15 mouse cellular contexts compared by ENCODE assay signal in the genomic region with DNA sequence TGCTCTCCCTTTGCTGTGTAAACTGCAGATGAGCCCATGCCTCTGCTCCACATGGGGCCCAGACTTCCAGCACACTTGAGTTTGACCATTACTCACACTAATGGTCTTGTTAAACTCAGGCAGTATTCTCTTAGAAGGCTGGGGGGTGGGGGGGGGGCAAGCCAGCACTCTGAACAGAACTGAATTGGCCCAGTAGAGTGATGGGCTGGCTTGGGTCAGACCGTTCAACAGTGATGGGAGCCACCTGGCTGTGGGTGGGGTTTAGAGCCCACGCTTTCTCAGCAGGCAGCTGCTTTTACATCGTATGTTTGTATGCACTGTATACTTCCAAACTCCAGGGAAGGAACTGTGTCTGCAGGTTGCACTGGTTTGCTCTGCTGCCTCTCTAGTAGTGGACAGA. TPM values are rescaled to one million over a fixed set of nuclear protein-coding genes. Genes with fewer than 3 reads are reported as not detected.
A peak's percentile ranks its signal among the peaks of the same experiment; 100 is the strongest.
DNase-seq lines count a peak whose midpoint lies in the region; ATAC-seq and TF ChIP-seq lines count a peak whose summit lies in the region.
"Had no signal": no experiment of that assay in that cellular context is flagged by ENCODE, and none has a peak within 500 bp of the region (broad histone marks: within the 10 kb centered on the region; RNA-seq: fewer than 3 reads in every experiment).

No protein-coding gene starts in this region.

- WGBS in heart, embryonic 11.5 days (ENCODE audit: insufficient replicate concordance): 53% methylated on average over 3 of the region's 3 CpGs
- WGBS in heart, adult 2 months: 73% methylated on average over 3 of the region's 3 CpGs
- WGBS in kidney, postnatal 0 days: 27% methylated on average over 3 of the region's 3 CpGs
- 81% methylated on average over 3 of the region's 3 CpGs for WGBS in midbrain, embryonic 13.5 days
- 63% methylated on average over 3 of the region's 3 CpGs for WGBS in midbrain, embryonic 14.5 days
- WGBS in stomach, embryonic 16.5 days: 28% methylated on average over 3 of the region's 3 CpGs
- WGBS in embryonic facial prominence, embryonic 10.5 days: 75% methylated on average over 3 of the region's 3 CpGs

- no peak overlapping the region for H3K4me3 ChIP-seq in heart, embryonic 11.5 days (ENCODE audit: low read depth, low read length)
- H3K4me3 ChIP-seq in heart, adult 2 months: no peak overlapping the region
- H3K4me3 ChIP-seq in kidney, postnatal 0 days (replicated peaks; ENCODE audit: low read depth, low read length): no peak overlapping the region
- H3K4me3 ChIP-seq in midbrain, embryonic 13.5 days (replicated peaks): no peak overlapping the region
- no peak overlapping the region for H3K4me3 ChIP-seq in midbrain, embryonic 14.5 days (replicated peaks; ENCODE audit: low read depth, low read length)
- no peak overlapping the region for H3K4me3 ChIP-seq in stomach, embryonic 16.5 days (replicated peaks; ENCODE audit: low read length)
- no peak overlapping the region for H3K4me3 ChIP-seq in embryonic facial prominence, embryonic 10.5 days
- H3K4me3 ChIP-seq: embryonic facial prominence, embryonic 13.5 days; forebrain, embryonic 12.5 days had no signal

- H3K4me1 ChIP-seq in heart, embryonic 11.5 days (ENCODE audit: control insufficient read depth, insufficient read depth, low read length): peaks cover 23% of the 10 kb centered on the region
- H3K4me1 ChIP-seq in heart, adult 2 months (ENCODE audit: control insufficient read depth, insufficient read depth, low read length): no peaks in the 10 kb centered on the region
- no peaks in the 10 kb centered on the region for H3K4me1 ChIP-seq in kidney, postnatal 0 days (replicated peaks; ENCODE audit: insufficient read depth, low read length)
- 0 out of 2 replicates have a peak, but pooled peaks cover 6% of the 10 kb centered on the region for H3K4me1 ChIP-seq in midbrain, embryonic 13.5 days (replicated peaks)
- no peaks in the 10 kb centered on the region for H3K4me1 ChIP-seq in midbrain, embryonic 14.5 days (ENCODE audit: control insufficient read depth, insufficient read depth, low read length)
- peaks cover 13% of the 10 kb centered on the region for H3K4me1 ChIP-seq in stomach, embryonic 16.5 days (ENCODE audit: control insufficient read depth, insufficient read depth, low read length)
- no peaks in the 10 kb centered on the region; the same call in 1 of the 2 replicates for H3K4me1 ChIP-seq in embryonic facial prominence, embryonic 10.5 days
- H3K4me1 ChIP-seq: embryonic facial prominence, embryonic 13.5 days; forebrain, embryonic 12.5 days had no signal

- H3K9ac ChIP-seq in heart, embryonic 11.5 days (ENCODE audit: low read depth, low read length): no peak overlapping the region
- H3K9ac ChIP-seq in heart, adult 2 months (ENCODE audit: low read depth, low read length): no peak overlapping the region
- H3K9ac ChIP-seq in kidney, postnatal 0 days (ENCODE audit: low read depth, low read length): no peak overlapping the region
- H3K9ac ChIP-seq in midbrain, embryonic 13.5 days (replicated peaks): peak overlapping the region; percentile 6; the same call in 1 of the 2 replicates
- H3K9ac ChIP-seq in midbrain, embryonic 14.5 days (replicated peaks; ENCODE audit: low read length): no peak overlapping the region
- H3K9ac ChIP-seq in stomach, embryonic 16.5 days (ENCODE audit: low read length): no peak overlapping the region
- H3K9ac ChIP-seq: embryonic facial prominence, embryonic 13.5 days; forebrain, embryonic 12.5 days; liver, embryonic 14.5 days had no signal

- no peak overlapping the region; the same call in 1 of the 2 replicates for H3K4me2 ChIP-seq in heart, embryonic 11.5 days
- no peak overlapping the region for H3K4me2 ChIP-seq in kidney, postnatal 0 days (ENCODE audit: low read length)
- no peak overlapping the region for H3K4me2 ChIP-seq in midbrain, embryonic 13.5 days (replicated peaks)
- H3K4me2 ChIP-seq in midbrain, embryonic 14.5 days (ENCODE audit: low read length): no peak overlapping the region
- no peak overlapping the region for H3K4me2 ChIP-seq in stomach, embryonic 16.5 days (ENCODE audit: low read depth, low read length)
- H3K4me2 ChIP-seq: embryonic facial prominence, embryonic 13.5 days; forebrain, embryonic 12.5 days had no signal

- intact Hi-C loops in heart, adult 2 months (cut with DNase I): no loop called here

- TF ChIP-seq EP300 in heart, adult 2 months (IDR thresholded peaks at IDR 0.05; ENCODE audit: insufficient read depth, low read depth, low read length): no peak

- no peaks in the 10 kb centered on the region for H3K9me3 ChIP-seq in heart, embryonic 11.5 days (replicated peaks; ENCODE audit: control insufficient read depth, low read length)
- H3K9me3 ChIP-seq in kidney, postnatal 0 days (replicated peaks; ENCODE audit: low read length): no peaks in the 10 kb centered on the region
- H3K9me3 ChIP-seq in midbrain, embryonic 13.5 days: no peaks in the 10 kb centered on the region
- no peaks in the 10 kb centered on the region for H3K9me3 ChIP-seq in midbrain, embryonic 14.5 days (ENCODE audit: control insufficient read depth, low read length)
- H3K9me3 ChIP-seq in stomach, embryonic 16.5 days (replicated peaks; ENCODE audit: control insufficient read depth, low read length): no peaks in the 10 kb centered on the region
- no peaks in the 10 kb centered on the region for H3K9me3 ChIP-seq in embryonic facial prominence, embryonic 10.5 days
- H3K9me3 ChIP-seq: embryonic facial prominence, embryonic 13.5 days; forebrain, embryonic 12.5 days had no signal

- H3K27me3 ChIP-seq in heart, embryonic 11.5 days (ENCODE audit: control insufficient read depth, insufficient read depth, low read length): no peaks in the 10 kb centered on the region
- no peaks in the 10 kb centered on the region for H3K27me3 ChIP-seq in heart, adult 2 months (ENCODE audit: control insufficient read depth, insufficient read depth, low read length)
- H3K27me3 ChIP-seq in kidney, postnatal 0 days (ENCODE audit: insufficient read depth, low read length): no peaks in the 10 kb centered on the region
- no peaks in the 10 kb centered on the region for H3K27me3 ChIP-seq in midbrain, embryonic 13.5 days
- no peaks in the 10 kb centered on the region for H3K27me3 ChIP-seq in midbrain, embryonic 14.5 days (ENCODE audit: control insufficient read depth, insufficient read depth, low read length)
- no peaks in the 10 kb centered on the region for H3K27me3 ChIP-seq in stomach, embryonic 16.5 days (ENCODE audit: control insufficient read depth, insufficient read depth, low read length)
- H3K27me3 ChIP-seq in embryonic facial prominence, embryonic 10.5 days (replicated peaks; ENCODE audit: low read depth, poor library complexity, severe bottlenecking): no peaks in the 10 kb centered on the region
- H3K27me3 ChIP-seq: embryonic facial prominence, embryonic 13.5 days; forebrain, embryonic 12.5 days had no signal

- peak overlapping the region; percentile 62; the same call in 1 of the 2 replicates for H3K27ac ChIP-seq in heart, embryonic 11.5 days (ENCODE audit: low read depth, low read length)
- no peak overlapping the region for H3K27ac ChIP-seq in heart, adult 2 months
- H3K27ac ChIP-seq in kidney, postnatal 0 days: no peak overlapping the region
- no peak overlapping the region for H3K27ac ChIP-seq in midbrain, embryonic 13.5 days
- no peak overlapping the region for H3K27ac ChIP-seq in midbrain, embryonic 14.5 days (replicated peaks; ENCODE audit: low read depth, low read length)
- peak overlapping the region; percentile 35; the same call in 1 of the 2 replicates for H3K27ac ChIP-seq in stomach, embryonic 16.5 days (ENCODE audit: low read length)
- H3K27ac ChIP-seq in embryonic facial prominence, embryonic 10.5 days (replicated peaks): no peak overlapping the region
- H3K27ac ChIP-seq: embryonic facial prominence, embryonic 13.5 days; liver, embryonic 14.5 days had no signal

- no peak for ATAC-seq in heart, embryonic 11.5 days (replicated peaks; ENCODE audit: insufficient number of reproducible peaks, low FRiP score, low TSS enrichment)
- peak; percentile 55; the same call in 1 of the 2 replicates for ATAC-seq in kidney, postnatal 0 days (replicated peaks; ENCODE audit: low FRiP score, low read depth)
- 0 out of 2 replicates have a peak, but pooled peaks have one; percentile 24 for ATAC-seq in midbrain, embryonic 13.5 days
- ATAC-seq in midbrain, embryonic 14.5 days (ENCODE audit: low FRiP score, low TSS enrichment): no peak
- peak; percentile 85 for ATAC-seq in stomach, embryonic 16.5 days (ENCODE audit: insufficient read depth, low FRiP score)

- no peak for DNase-seq in heart, adult 2 months
- peak; percentile 48 for DNase-seq in kidney, postnatal 0 days (ENCODE audit: low spot score)
- no peak for DNase-seq in kidney, adult 18-20 months
- no peak for DNase-seq in midbrain, embryonic 14.5 days
- no peak for DNase-seq in embryonic facial prominence, embryonic 10.5 days (ENCODE audit: low spot score)
- DNase-seq: adrenal gland, postnatal 36 days; cerebellum, postnatal 25 days; right cerebral cortex, postnatal 4 days; thymus, postnatal 25 days had no signal

- H3K36me3 ChIP-seq in heart, embryonic 11.5 days (ENCODE audit: control insufficient read depth, insufficient read depth, low read length): no peaks in the 10 kb centered on the region
- H3K36me3 ChIP-seq in heart, adult 2 months (ENCODE audit: control insufficient read depth, insufficient read depth, low read length): no peaks in the 10 kb centered on the region
- H3K36me3 ChIP-seq in kidney, postnatal 0 days (ENCODE audit: insufficient read depth, low read length): 0 out of 2 replicates have a peak, but pooled peaks cover 1% of the 10 kb centered on the region
- H3K36me3 ChIP-seq in midbrain, embryonic 13.5 days: peaks cover 63% of the 10 kb centered on the region
- H3K36me3 ChIP-seq in midbrain, embryonic 14.5 days (ENCODE audit: control insufficient read depth, insufficient read depth, low read length): peaks cover 64% of the 10 kb centered on the region
- H3K36me3 ChIP-seq in stomach, embryonic 16.5 days (ENCODE audit: control insufficient read depth, insufficient read depth, low read length): no peaks in the 10 kb centered on the region
- H3K36me3 ChIP-seq in embryonic facial prominence, embryonic 10.5 days (replicated peaks): peaks cover 5% of the 10 kb centered on the region; the same call in 1 of the 2 replicates

- no peak for TF ChIP-seq POLR2A in heart, adult 2 months (IDR thresholded peaks at IDR 0.05; ENCODE audit: insufficient read depth, low read depth, low read length)

- no peaks in the 10 kb centered on the region for H3K79me2 ChIP-seq in heart, adult 2 months (replicated peaks; ENCODE audit: control insufficient read depth, insufficient read depth, low read length)

- TF ChIP-seq CTCF in heart, adult 2 months (IDR thresholded peaks at IDR 0.05): no peak
- no peak for TF ChIP-seq CTCF in kidney, postnatal 0 days (IDR thresholded peaks at IDR 0.05; ENCODE audit: low read depth)

RNA-seq across cellular contexts. Expression of a gene that starts 30.9 kb away (rescaled TPM):
- polyA plus RNA-seq in heart, embryonic 11.5 days (2014; fragmentation: Nextera tagmentation; extraction: Ambion mirVana): 84.2 and 86.8 TPM in 2 replicates
- total RNA-seq in heart, adult 2 months (2021): 100 to 1,000 TPM in 1 of 2 experiments, 10 to 100 TPM in 1; 97.3 to 106 TPM
- 100 and 178 TPM in 2 replicates for polyA plus RNA-seq in heart, adult 2 months (2012; rRNA removed)
- polyA plus RNA-seq in kidney, postnatal 0 days (2015; fragmentation: Nextera tagmentation; extraction: Ambion mirVana): 39.2 and 42.5 TPM in 2 replicates
- 52.8 and 54.4 TPM in 2 replicates for polyA plus RNA-seq in midbrain, embryonic 13.5 days (2015; fragmentation: Nextera tagmentation; extraction: Ambion mirVana)
- 59.4 and 73.9 TPM in 2 replicates for polyA plus RNA-seq in midbrain, embryonic 14.5 days (2014; fragmentation: Nextera tagmentation; extraction: Ambion mirVana)
- 47.7 and 52.3 TPM in 2 replicates for polyA plus RNA-seq in stomach, embryonic 16.5 days (2015; fragmentation: Nextera tagmentation; extraction: Ambion mirVana)
- polyA plus RNA-seq in embryonic facial prominence, embryonic 10.5 days (2016; fragmentation: Nextera tagmentation; extraction: Ambion mirVana): 59.2 and 61.7 TPM in 2 replicates

RNA-seq across cellular contexts. Expression of a gene that starts 31.0 kb away (rescaled TPM):
- 82.5 and 88.1 TPM in 2 replicates for polyA plus RNA-seq in heart, embryonic 11.5 days (2014; fragmentation: Nextera tagmentation; extraction: Ambion mirVana)
- 10 to 100 TPM; 32.0 to 33.6 TPM for total RNA-seq in heart, adult 2 months (2021)
- 25.6 and 58.9 TPM in 2 replicates for polyA plus RNA-seq in heart, adult 2 months (2012; rRNA removed)
- polyA plus RNA-seq in kidney, postnatal 0 days (2015; fragmentation: Nextera tagmentation; extraction: Ambion mirVana): 168 and 175 TPM in 2 replicates
- polyA plus RNA-seq in midbrain, embryonic 13.5 days (2015; fragmentation: Nextera tagmentation; extraction: Ambion mirVana): 127 and 131 TPM in 2 replicates
- 130 and 137 TPM in 2 replicates for polyA plus RNA-seq in midbrain, embryonic 14.5 days (2014; fragmentation: Nextera tagmentation; extraction: Ambion mirVana)
- 123 and 131 TPM in 2 replicates for polyA plus RNA-seq in stomach, embryonic 16.5 days (2015; fragmentation: Nextera tagmentation; extraction: Ambion mirVana)
- 105 and 109 TPM in 2 replicates for polyA plus RNA-seq in embryonic facial prominence, embryonic 10.5 days (2016; fragmentation: Nextera tagmentation; extraction: Ambion mirVana)

Comparison
In these comparisons a context has a peak if more than half of its experiments do, and no peak if none do; other contexts are left out.
1. ATAC-seq: peak in kidney, postnatal 0 days (single experiment), midbrain, embryonic 13.5 days (single experiment) and stomach, embryonic 16.5 days (single experiment); none in heart, embryonic 11.5 days (single experiment) and midbrain, embryonic 14.5 days (single experiment).
2. H3K27ac ChIP-seq: peak in heart, embryonic 11.5 days (single experiment) and stomach, embryonic 16.5 days (single experiment); none in heart, adult 2 months (single experiment), kidney, postnatal 0 days (single experiment), midbrain, embryonic 13.5 days (single experiment), midbrain, embryonic 14.5 days (single experiment) and embryonic facial prominence, embryonic 10.5 days (single experiment).